Mouse (Mus musculus) lung, embryonic 16.5 days (tissue): ENCODE measurements at regions not wholly inside any gene's neighbourhood (a gene's known extent, or its start where the extent isn't known, plus 50 kb on each side); places are given as distances from the start of the nearest gene placed in this dataset.
"Not testable (repeated sequence)": the region's sequence is repeated elsewhere in the genome, so short reads cannot be mapped to it uniquely, and the experiment has no call there.

ENCODE experiments used
- ATAC-seq: fragments of 200-750 bp; cut with Nextera tagmentation; 2 replicates; pipeline ENCODE4 v1.8.0; 2017; ENCODE audit warnings: low read depth, mild to moderate bottlenecking, moderate library complexity
- H3K27ac ChIP-seq: fragments of 300-500 bp; sonication (generic); 2 replicates; pipeline ENCODE4 v1.5.1; 2014; ENCODE audit warnings: mild to moderate bottlenecking, control low read depth, low read length
- H3K27me3 ChIP-seq: fragments of 300-500 bp; sonication (generic); 2 replicates; pipeline ENCODE4 v1.6.1; 2014; ENCODE audit warnings: low read depth, low read length, mixed read lengths; ENCODE audit not compliant: control insufficient read depth, insufficient read depth
- H3K36me3 ChIP-seq: fragments of 300-500 bp; sonication (generic); 2 replicates; pipeline ENCODE4 v1.6.1; 2014; ENCODE audit warnings: low read length; ENCODE audit not compliant: control insufficient read depth, insufficient read depth
- H3K4me1 ChIP-seq: fragments of 300-500 bp; sonication (generic); replicated peaks from 2 replicates; pipeline ENCODE4 v1.6.1; 2014; ENCODE audit warnings: low read length, mixed read lengths; ENCODE audit not compliant: control insufficient read depth, insufficient read depth
- H3K4me2 ChIP-seq: fragments of 300-500 bp; sonication (generic); 2 replicates; pipeline ENCODE4 v1.6.1; 2014; ENCODE audit warnings: low read depth, low read length, control low read depth
- H3K4me3 ChIP-seq: fragments of 300-500 bp; sonication (generic); 2 replicates; pipeline ENCODE4 v1.5.1; 2014; ENCODE audit warnings: mild to moderate bottlenecking, low read length, control low read depth
- H3K9ac ChIP-seq: fragments of 300-500 bp; sonication (generic); 2 replicates; pipeline ENCODE4 v1.6.1; 2014; ENCODE audit warnings: low read length, control low read depth
- H3K9me3 ChIP-seq: fragments of 300-500 bp; sonication (generic); 2 replicates; pipeline ENCODE4 v1.6.1; 2016; ENCODE audit warnings: low read length; ENCODE audit not compliant: control insufficient read depth
- WGBS: fragments of 180-500 bp; shearing (Covaris S2); extraction: QIAGEN DNeasy Blood & Tissue Kit; methylation state at CpG from one replicate; pipeline ENCODE4 v1.1.7; 2014; 5-methylcytosine and 5-hydroxymethylcytosine counted together

DNA sequence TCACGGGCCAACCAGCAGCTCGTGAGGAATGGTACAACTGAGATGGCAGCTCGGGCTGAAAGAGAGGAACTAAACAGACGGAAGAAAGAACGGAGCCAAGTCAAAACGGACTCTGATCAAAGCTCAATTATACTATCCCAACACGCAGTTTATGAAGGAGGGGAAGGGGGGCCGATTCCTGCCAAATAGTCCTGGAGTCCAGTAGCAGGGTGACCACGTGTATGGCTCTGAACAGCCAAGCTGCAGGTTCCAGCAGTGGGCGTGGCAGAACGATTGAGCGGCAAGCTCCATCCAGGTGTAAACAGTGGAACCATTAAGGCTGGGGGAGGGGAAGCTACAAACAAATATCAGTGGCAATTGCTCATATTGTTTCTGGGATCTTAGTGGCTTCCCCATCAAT lies 152.9 kb downstream of the Kcnrg start:
- H3K4me1 ChIP-seq, H3K27me3 ChIP-seq, H3K36me3 ChIP-seq, H3K4me2 ChIP-seq, H3K9ac ChIP-seq, H3K4me3 ChIP-seq, H3K9me3 ChIP-seq, ATAC-seq, H3K27ac ChIP-seq: not testable (repeated sequence)
- 69% methylated on average over 12 of the region's 12 CpGs for WGBS

DNA sequence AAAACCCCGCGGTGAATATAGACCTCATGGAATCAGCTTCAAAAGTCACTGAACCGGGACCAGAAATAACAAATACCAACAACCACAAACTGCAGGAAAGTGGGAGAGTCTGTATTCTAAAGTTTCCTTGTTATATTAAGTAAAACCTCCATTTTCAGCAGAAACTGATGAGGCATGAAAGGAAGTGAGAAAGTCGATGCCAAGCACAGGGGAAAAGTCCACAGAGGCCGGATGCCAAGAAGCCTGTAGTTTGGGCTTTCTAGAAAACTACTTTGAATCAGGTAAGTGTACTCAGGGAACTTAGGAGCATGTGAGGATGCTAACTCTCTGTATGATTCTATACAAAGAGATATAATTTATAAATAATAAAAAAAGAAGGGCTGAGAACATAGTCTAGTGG lies 154.8 kb downstream of the Kcnrg start:
- no peaks in the 10 kb centered on the region for H3K27me3 ChIP-seq
- H3K4me3 ChIP-seq = no peak overlapping the region
- H3K4me1 ChIP-seq = 0 out of 2 replicates have a peak, but pooled peaks cover 5% of the 10 kb centered on the region
- no peak overlapping the region for H3K27ac ChIP-seq
- ATAC-seq = no peak
- no peaks in the 10 kb centered on the region for H3K36me3 ChIP-seq
- H3K9ac ChIP-seq = no peak overlapping the region
- H3K4me2 ChIP-seq = no peak overlapping the region
- WGBS = 79% methylated on average over 5 of the region's 5 CpGs
- H3K9me3 ChIP-seq = no peaks in the 10 kb centered on the region

- Histone ChIP-seq H3K36me3 (no peaks in the 10 kb centered on the region), H3K27me3 (no peaks in the 10 kb centered on the region), H3K4me1 (no peaks in the 10 kb centered on the region), H3K4me2 (no peak overlapping the region), H3K9me3 (no peaks in the 10 kb centered on the region), H3K4me3 (no peak overlapping the region), H3K9ac (no peak overlapping the region), H3K27ac (no peak overlapping the region)
- WGBS = 56% methylated on average over 5 of the region's 5 CpGs
- ATAC-seq = no peak
Observed at GRCm38 (mm10) chr14:61769881-61770280, 162.6 kb downstream of the Kcnrg start.

- 81% methylated on average over 3 of the region's 3 CpGs for WGBS
- Histone ChIP-seq H3K27me3 (no peaks in the 10 kb centered on the region), H3K9me3 (no peaks in the 10 kb centered on the region), H3K4me2 (no peak overlapping the region), H3K4me3 (no peak overlapping the region), H3K27ac (no peak overlapping the region), H3K4me1 (no peaks in the 10 kb centered on the region), H3K9ac (no peak overlapping the region), H3K36me3 (no peaks in the 10 kb centered on the region)
- no peak for ATAC-seq
Observed at GRCm38 (mm10) chr14:61774171-61774570, 166.9 kb downstream of the Kcnrg start.

- Histone ChIP-seq H3K36me3 (no peaks in the 10 kb centered on the region), H3K9ac (no peak overlapping the region), H3K27me3 (no peaks in the 10 kb centered on the region), H3K4me2 (no peak overlapping the region), H3K4me3 (no peak overlapping the region), H3K9me3 (no peaks in the 10 kb centered on the region), H3K27ac (no peak overlapping the region), H3K4me1 (no peaks in the 10 kb centered on the region)
- WGBS = 55% methylated on average over 5 of the region's 5 CpGs
- no peak for ATAC-seq
Observed at GRCm38 (mm10) chr14:61778618-61779017, 171.4 kb downstream of the Kcnrg start.

GRCm38 (mm10) chr14:61783206-61783605 lies 175.9 kb downstream of the Kcnrg start:
- no peak overlapping the region for H3K27ac ChIP-seq
- no peak overlapping the region for H3K4me2 ChIP-seq
- ATAC-seq = no peak
- no peaks in the 10 kb centered on the region for H3K4me1 ChIP-seq
- H3K36me3 ChIP-seq = no peaks in the 10 kb centered on the region
- H3K9ac ChIP-seq = no peak overlapping the region
- no peaks in the 10 kb centered on the region for H3K27me3 ChIP-seq
- no peak overlapping the region for H3K4me3 ChIP-seq
- WGBS = 75% methylated on average over 3 of the region's 3 CpGs
- no peaks in the 10 kb centered on the region for H3K9me3 ChIP-seq

DNA sequence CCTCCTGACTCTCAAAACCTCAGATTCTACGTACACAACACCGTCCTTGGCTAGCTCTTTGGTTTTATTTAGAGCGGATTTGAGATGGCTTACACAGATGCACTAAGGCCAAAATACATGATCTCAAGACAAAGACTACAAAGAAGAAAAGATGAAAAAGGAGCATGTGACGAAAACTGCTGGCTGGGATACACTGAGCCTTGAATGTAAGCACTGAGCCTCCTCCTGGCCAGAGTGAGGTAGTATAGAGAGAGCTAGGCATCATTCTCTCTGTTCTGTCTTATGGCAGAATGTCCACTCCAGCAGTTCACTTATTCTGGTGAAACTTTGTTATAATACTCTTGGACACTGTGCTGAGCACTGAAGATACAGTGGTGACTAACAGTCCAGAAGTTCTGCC lies 177.4 kb downstream of the Kcnrg start:
- Histone ChIP-seq H3K4me2 (no peak overlapping the region), H3K4me3 (no peak overlapping the region), H3K9ac (no peak overlapping the region), H3K27ac (no peak overlapping the region), H3K27me3 (no peaks in the 10 kb centered on the region), H3K36me3 (no peaks in the 10 kb centered on the region), H3K9me3 (no peaks in the 10 kb centered on the region), H3K4me1 (no peaks in the 10 kb centered on the region)
- no peak for ATAC-seq
- WGBS = 83% methylated on average over 4 of the region's 4 CpGs

- no peaks in the 10 kb centered on the region for H3K9me3 ChIP-seq
- H3K4me2 ChIP-seq = no peak overlapping the region
- no peak overlapping the region for H3K27ac ChIP-seq
- no peak overlapping the region for H3K9ac ChIP-seq
- no peaks in the 10 kb centered on the region for H3K27me3 ChIP-seq
- no peak for ATAC-seq
- no peaks in the 10 kb centered on the region for H3K36me3 ChIP-seq
- H3K4me3 ChIP-seq = no peak overlapping the region
- no peaks in the 10 kb centered on the region for H3K4me1 ChIP-seq
Observed at GRCm38 (mm10) chr14:61786031-61786430, 178.8 kb downstream of the Kcnrg start.

- no peak for ATAC-seq
- Histone ChIP-seq H3K4me1 (no peaks in the 10 kb centered on the region), H3K27me3 (no peaks in the 10 kb centered on the region), H3K4me2 (no peak overlapping the region), H3K9ac (no peak overlapping the region), H3K4me3 (no peak overlapping the region), H3K9me3 (no peaks in the 10 kb centered on the region), H3K27ac (no peak overlapping the region), H3K36me3 (no peaks in the 10 kb centered on the region)
- 74% methylated on average over 4 of the region's 4 CpGs for WGBS
Observed at GRCm38 (mm10) chr14:61787746-61788145, 180.5 kb downstream of the Kcnrg start.
